Mouse (Mus musculus) forebrain, embryonic 15.5 days (tissue): Measurements from ENCODE around the gene Plekha4. TPM values are rescaled to one million over a fixed set of nuclear protein-coding genes. Genes with fewer than 3 reads are reported as not detected.

ENCODE experiments used
- polyA plus RNA-seq: library from polyadenylated mRNA; unstranded; fragments of >200 nt; fragmentation: Nextera tagmentation; extraction: Ambion mirVana; gene quantifications from 2 replicates; pipeline ENCODE4 v1.2.1, GENCODE M21; 2015

The Plekha4 gene
- polyA plus RNA-seq, 1 experiment from 2014 or later = 0.92 TPM

Other genes starting within 250 kb of the Plekha4 start
- gene Slc6a21, start 248.8 kb upstream of the Plekha4 start, polyA plus RNA-seq = not detected in 2 replicates
- gene Trpm4, start 192.6 kb upstream of the Plekha4 start, polyA plus RNA-seq = 9.3 and 11.0 TPM in 2 replicates
- 0.10 and 0.23 TPM in 2 replicates for gene Hrc, start 191.0 kb upstream of the Plekha4 start, polyA plus RNA-seq
- gene Ppfia3, start 159.3 kb upstream of the Plekha4 start, polyA plus RNA-seq = 18.3 and 20.1 TPM in 2 replicates
- 9.1 and 10.5 TPM in 2 replicates for gene Lin7b, start 155.7 kb upstream of the Plekha4 start, polyA plus RNA-seq
- 220 and 231 TPM in 2 replicates for gene Snrnp70, start 130.6 kb upstream of the Plekha4 start, polyA plus RNA-seq
- gene Kcna7, start 120.7 kb upstream of the Plekha4 start, polyA plus RNA-seq = not detected in 2 replicates
- not detected in 2 replicates for gene Ntf5, start 112.6 kb upstream of the Plekha4 start, polyA plus RNA-seq
- gene Lhb, start 105.5 kb upstream of the Plekha4 start, polyA plus RNA-seq = 0.68 and 1.4 TPM in 2 replicates
- gene Gys1, start 91.5 kb upstream of the Plekha4 start, polyA plus RNA-seq = 19.4 and 19.6 TPM in 2 replicates
- 142 and 144 TPM in 2 replicates for gene Ruvbl2, start 88.2 kb upstream of the Plekha4 start, polyA plus RNA-seq
- gene Ftl1, start 66.4 kb upstream of the Plekha4 start, polyA plus RNA-seq = 6,132 and 6,335 TPM in 2 replicates
- gene Bax, start 59.4 kb upstream of the Plekha4 start, polyA plus RNA-seq = 288 and 289 TPM in 2 replicates
- 0.14 and 0.18 TPM in 2 replicates for gene Tulp2, start 44.5 kb upstream of the Plekha4 start, polyA plus RNA-seq
- gene Gm45808, start 39.5 kb upstream of the Plekha4 start, polyA plus RNA-seq = not detected in 2 replicates
- gene Dhdh, start 37.5 kb upstream of the Plekha4 start, polyA plus RNA-seq = 2.3 and 2.6 TPM in 2 replicates
- gene Nucb1, start 15.9 kb upstream of the Plekha4 start, polyA plus RNA-seq = 95.0 and 95.7 TPM in 2 replicates
- gene Ppp1r15a, start 62 bp upstream of the Plekha4 start, polyA plus RNA-seq = 15.4 and 15.6 TPM in 2 replicates
- not detected in 2 replicates for gene Hsd17b14, start 28.6 kb downstream of the Plekha4 start, polyA plus RNA-seq
- gene Bcat2, start 43.8 kb downstream of the Plekha4 start, polyA plus RNA-seq = 21.6 and 23.3 TPM in 2 replicates
- gene Fgf21, start 89.2 kb downstream of the Plekha4 start, polyA plus RNA-seq = not detected in 2 replicates
- gene Fut1, start 91.0 kb downstream of the Plekha4 start, polyA plus RNA-seq = not detected in 2 replicates
- gene Izumo1, start 95.5 kb downstream of the Plekha4 start, polyA plus RNA-seq = 0.17 TPM in 1 of 2 replicates, not detected in the other
- 15.5 and 16.6 TPM in 2 replicates for gene Rasip1, start 101.2 kb downstream of the Plekha4 start, polyA plus RNA-seq
- 2.5 and 2.7 TPM in 2 replicates for gene Mamstr, start 113.6 kb downstream of the Plekha4 start, polyA plus RNA-seq
- 0.31 TPM in 1 of 2 replicates, not detected in the other for gene Fut2, start 140.1 kb downstream of the Plekha4 start, polyA plus RNA-seq
- 0.29 and 0.45 TPM in 2 replicates for gene Ntn5, start 157.7 kb downstream of the Plekha4 start, polyA plus RNA-seq
- 0.14 TPM in 1 of 2 replicates, not detected in the other for gene Sec1, start 168.1 kb downstream of the Plekha4 start, polyA plus RNA-seq
- gene Car11, start 173.5 kb downstream of the Plekha4 start, polyA plus RNA-seq = 39.0 and 39.8 TPM in 2 replicates
- 3.6 and 4.1 TPM in 2 replicates for gene Dbp, start 178.8 kb downstream of the Plekha4 start, polyA plus RNA-seq
- 633 and 683 TPM in 2 replicates for gene Rpl18, start 189.1 kb downstream of the Plekha4 start, polyA plus RNA-seq
- gene Sphk2, start 191.7 kb downstream of the Plekha4 start, polyA plus RNA-seq = 29.0 and 30.2 TPM in 2 replicates
- 0.37 and 1.0 TPM in 2 replicates for gene Fam83e, start 194.9 kb downstream of the Plekha4 start, polyA plus RNA-seq
- not detected in 2 replicates for gene Spaca4, start 199.5 kb downstream of the Plekha4 start, polyA plus RNA-seq